Mouse (Mus musculus) intestine, embryonic 15.5 days (tissue): ENCODE results near the gene Iqcd. TPM values are rescaled to one million over a fixed set of nuclear protein-coding genes. Genes with fewer than 3 reads are reported as not detected.

ENCODE experiments used
- ATAC-seq: fragments of 200-750 bp; cut with Nextera tagmentation; 2 replicates; pipeline ENCODE4 v1.8.0; 2017; ENCODE audit warnings: moderate TSS enrichment, moderate library complexity
- H3K27ac ChIP-seq: fragments of 300-500 bp; sonication (generic); 2 replicates; pipeline ENCODE4 v1.5.1; 2015; ENCODE audit warnings: mild to moderate bottlenecking, inconsistent platforms
- H3K27me3 ChIP-seq: fragments of 300-500 bp; sonication (generic); replicated peaks from 2 replicates; pipeline ENCODE4 v1.6.1; 2015; ENCODE audit warnings: inconsistent platforms
- H3K36me3 ChIP-seq: fragments of 300-500 bp; sonication (generic); 2 replicates; pipeline ENCODE4 v1.6.1; 2015; ENCODE audit warnings: inconsistent platforms
- H3K4me1 ChIP-seq: fragments of 300-500 bp; sonication (generic); replicated peaks from 2 replicates; pipeline ENCODE4 v1.6.1; 2015; ENCODE audit warnings: inconsistent platforms
- H3K4me2 ChIP-seq: fragments of 300-500 bp; sonication (generic); replicated peaks from 2 replicates; pipeline ENCODE4 v1.6.1; 2015; ENCODE audit warnings: mild to moderate bottlenecking, inconsistent platforms
- H3K4me3 ChIP-seq: fragments of 300-500 bp; sonication (generic); replicated peaks from 2 replicates; pipeline ENCODE4 v1.5.1; 2015; ENCODE audit warnings: inconsistent platforms
- H3K9ac ChIP-seq: fragments of 300-500 bp; sonication (generic); 2 replicates; pipeline ENCODE4 v1.6.1; 2015; ENCODE audit warnings: inconsistent platforms
- H3K9me3 ChIP-seq: fragments of 300-500 bp; sonication (generic); 2 replicates; pipeline ENCODE4 v1.6.1; 2016; ENCODE audit warnings: inconsistent platforms
- WGBS: fragments of 180-500 bp; shearing (Covaris S2); methylation state at CpG from one replicate; pipeline ENCODE4 v1.1.7; 2015; 5-methylcytosine and 5-hydroxymethylcytosine counted together
- polyA plus RNA-seq: library from polyadenylated mRNA; unstranded; fragments of >200 nt; fragmentation: Nextera tagmentation; extraction: Ambion mirVana; gene quantifications from 2 replicates; pipeline ENCODE4 v1.2.1, GENCODE M21; 2015

Iqcd gene
- polyA plus RNA-seq: 0.28 and 0.40 TPM in 2 replicates

- peak; percentile 98 for ATAC-seq
- H3K9ac ChIP-seq: peak within 1 kb of the TSS; percentile 83
- H3K4me3 ChIP-seq: peak within 1 kb of the TSS; percentile 90
- H3K27me3 ChIP-seq: no peaks in the 10 kb centered on the region
- peak within 1 kb of the TSS; percentile 82 for H3K4me2 ChIP-seq
- peak within 1 kb of the TSS; percentile 77 for H3K27ac ChIP-seq
- H3K4me1 ChIP-seq: peaks cover 31% of the 10 kb centered on the region
- under 1% methylated on average over 35 of the region's 35 CpGs for WGBS
- H3K36me3 ChIP-seq: peaks cover 2% of the 10 kb centered on the region; the same call in 1 of the 2 replicates
- no peaks in the 10 kb centered on the region for H3K9me3 ChIP-seq
These were observed at the start of gene Iqcd, which contains the start of gene Tpcn1 for GRCm38 (mm10) chr5:120588569-120589094. TSS of gene Iqcd (plus strand) at chr5:120589016. TSS of gene Tpcn1 (minus strand) at chr5:120588673.

- Histone ChIP-seq H3K36me3 (peaks cover 13% of the 10 kb centered on the region), H3K4me1 (0 out of 2 replicates have a peak, but pooled peaks cover 3% of the 10 kb centered on the region), H3K27me3 (no peaks in the 10 kb centered on the region), H3K9ac (no peak overlapping the region), H3K27ac (no peak overlapping the region), H3K4me2 (no peak overlapping the region), H3K4me3 (no peak overlapping the region), H3K9me3 (no peaks in the 10 kb centered on the region)
- 69% methylated on average over 11 of the region's 11 CpGs for WGBS
- ATAC-seq: peak; percentile 34; the same call in 1 of the 2 replicates
These were observed 40.5 kb upstream of the Iqcd start for GRCm38 (mm10) chr5:120548236-120548850.

- Histone ChIP-seq H3K36me3 (peaks cover 19% of the 10 kb centered on the region), H3K4me2 (no peak overlapping the region; the same call in 1 of the 2 replicates), H3K9ac (no peak overlapping the region)
These were observed 38.7 kb upstream of the Iqcd start for GRCm38 (mm10) chr5:120550137-120550536.

GRCm38 (mm10) chr5:120550673-120551072 lies 38.1 kb upstream of the Iqcd start:
- H3K27ac ChIP-seq: no peak overlapping the region
- no peaks in the 10 kb centered on the region for H3K9me3 ChIP-seq
- H3K4me1 ChIP-seq: 0 out of 2 replicates have a peak, but pooled peaks cover 3% of the 10 kb centered on the region
- no peaks in the 10 kb centered on the region for H3K27me3 ChIP-seq
- no peak overlapping the region for H3K9ac ChIP-seq
- WGBS: 93% methylated on average over 5 of the region's 5 CpGs
- no peak overlapping the region for H3K4me3 ChIP-seq
- no peak overlapping the region for H3K4me2 ChIP-seq
- no peak for ATAC-seq
- H3K36me3 ChIP-seq: peaks cover 22% of the 10 kb centered on the region

More at GRCm38 (mm10) chr5:120550137-120550536, 38.7 kb upstream of the Iqcd start:
- Histone ChIP-seq H3K4me1 (0 out of 2 replicates have a peak, but pooled peaks cover 3% of the 10 kb centered on the region), H3K27ac (0 out of 2 replicates have a peak overlapping the region, but pooled peaks have one; percentile 27), H3K27me3 (no peaks in the 10 kb centered on the region), H3K4me3 (no peak overlapping the region), H3K9me3 (no peaks in the 10 kb centered on the region)
- ATAC-seq: peak; percentile 79
- WGBS: 64% methylated on average over 5 of the region's 5 CpGs

DNA sequence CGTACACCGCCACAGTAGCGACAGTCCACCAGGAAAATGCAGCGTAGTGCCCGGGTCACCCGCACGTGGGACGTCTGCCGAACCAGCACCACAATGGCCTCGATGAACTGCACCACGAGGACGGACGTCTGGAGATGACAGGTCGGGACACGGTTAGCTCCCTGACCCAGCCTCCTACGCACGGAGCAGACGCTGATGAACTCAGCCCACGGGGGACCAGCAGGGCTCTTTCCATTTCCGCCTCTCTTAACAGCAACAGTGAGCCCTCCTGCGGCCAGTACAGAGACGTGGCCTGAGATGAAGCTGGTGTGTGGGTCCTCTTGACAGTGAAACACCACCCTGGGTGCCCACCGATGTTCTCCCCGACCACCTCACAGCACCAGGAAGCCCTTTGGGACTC lies 32.9 kb upstream of the Iqcd start:
- 90% methylated on average over 24 of the region's 24 CpGs for WGBS
- no peak overlapping the region for H3K4me3 ChIP-seq
- no peaks in the 10 kb centered on the region for H3K9me3 ChIP-seq
- ATAC-seq: no peak
- H3K27ac ChIP-seq: no peak overlapping the region
- peaks cover 32% of the 10 kb centered on the region for H3K36me3 ChIP-seq
- H3K27me3 ChIP-seq: no peaks in the 10 kb centered on the region
- H3K4me1 ChIP-seq: peaks cover 25% of the 10 kb centered on the region
- no peak overlapping the region for H3K9ac ChIP-seq
- no peak overlapping the region for H3K4me2 ChIP-seq

GRCm38 (mm10) chr5:120558041-120558440 lies 30.8 kb upstream of the Iqcd start:
- Histone ChIP-seq H3K9me3 (no peaks in the 10 kb centered on the region), H3K27me3 (no peaks in the 10 kb centered on the region), H3K27ac (no peak overlapping the region), H3K4me1 (peaks cover 41% of the 10 kb centered on the region), H3K4me2 (peak overlapping the region; percentile 63; the same call in 1 of the 2 replicates), H3K4me3 (no peak overlapping the region), H3K36me3 (peaks cover 27% of the 10 kb centered on the region), H3K9ac (no peak overlapping the region)
- WGBS: 68% methylated on average over 8 of the region's 8 CpGs
- ATAC-seq: no peak

GRCm38 (mm10) chr5:120558762-120559161 lies 30.1 kb upstream of the Iqcd start:
- no peak for ATAC-seq
- H3K27ac ChIP-seq: no peak overlapping the region
- no peak overlapping the region for H3K9ac ChIP-seq
- WGBS: 42% methylated on average over 14 of the region's 14 CpGs
- H3K27me3 ChIP-seq: no peaks in the 10 kb centered on the region
- H3K4me3 ChIP-seq: 0 out of 2 replicates have a peak overlapping the region, but pooled peaks have one; percentile 0
- H3K4me1 ChIP-seq: peaks cover 47% of the 10 kb centered on the region
- peak overlapping the region; percentile 63 for H3K4me2 ChIP-seq
- H3K9me3 ChIP-seq: no peaks in the 10 kb centered on the region
- H3K36me3 ChIP-seq: peaks cover 21% of the 10 kb centered on the region

DNA sequence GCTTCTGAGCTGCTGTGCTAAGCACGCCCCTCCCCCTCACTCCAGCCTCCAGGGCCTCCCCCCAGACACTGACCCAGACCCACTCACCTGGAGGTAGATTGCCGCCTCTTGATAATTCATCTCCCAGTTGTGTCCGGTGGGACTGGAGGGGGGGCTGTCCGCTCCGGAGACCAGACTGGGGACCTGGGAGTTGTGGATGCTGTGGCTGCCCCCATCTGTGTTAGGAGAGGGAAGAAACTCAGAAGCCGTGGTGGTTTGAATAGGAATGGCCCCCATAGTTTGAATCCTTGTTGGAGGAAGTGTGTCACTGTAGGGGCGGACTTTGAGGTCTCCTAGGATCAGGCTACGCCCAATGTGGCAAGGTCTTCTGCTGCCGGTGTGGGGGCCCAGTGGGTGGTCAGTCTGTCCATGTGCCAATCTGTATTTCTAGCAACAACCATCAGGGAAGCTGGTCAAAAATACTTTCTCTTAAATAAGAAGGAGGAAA lies 28.6 kb upstream of the Iqcd start:
- peaks cover 53% of the 10 kb centered on the region for H3K4me1 ChIP-seq
- H3K4me2 ChIP-seq: peak overlapping the region; percentile 63
- 39% methylated on average over 9 of the region's 9 CpGs for WGBS
- 0 out of 2 replicates have a peak overlapping the region, but pooled peaks have one; percentile 2 for H3K9ac ChIP-seq
- H3K9me3 ChIP-seq: no peaks in the 10 kb centered on the region
- H3K27ac ChIP-seq: peak overlapping the region; percentile 86
- H3K27me3 ChIP-seq: no peaks in the 10 kb centered on the region
- H3K36me3 ChIP-seq: peaks cover 13% of the 10 kb centered on the region
- peak; percentile 21; the same call in 1 of the 2 replicates for ATAC-seq
- H3K4me3 ChIP-seq: peak overlapping the region; percentile 22

DNA sequence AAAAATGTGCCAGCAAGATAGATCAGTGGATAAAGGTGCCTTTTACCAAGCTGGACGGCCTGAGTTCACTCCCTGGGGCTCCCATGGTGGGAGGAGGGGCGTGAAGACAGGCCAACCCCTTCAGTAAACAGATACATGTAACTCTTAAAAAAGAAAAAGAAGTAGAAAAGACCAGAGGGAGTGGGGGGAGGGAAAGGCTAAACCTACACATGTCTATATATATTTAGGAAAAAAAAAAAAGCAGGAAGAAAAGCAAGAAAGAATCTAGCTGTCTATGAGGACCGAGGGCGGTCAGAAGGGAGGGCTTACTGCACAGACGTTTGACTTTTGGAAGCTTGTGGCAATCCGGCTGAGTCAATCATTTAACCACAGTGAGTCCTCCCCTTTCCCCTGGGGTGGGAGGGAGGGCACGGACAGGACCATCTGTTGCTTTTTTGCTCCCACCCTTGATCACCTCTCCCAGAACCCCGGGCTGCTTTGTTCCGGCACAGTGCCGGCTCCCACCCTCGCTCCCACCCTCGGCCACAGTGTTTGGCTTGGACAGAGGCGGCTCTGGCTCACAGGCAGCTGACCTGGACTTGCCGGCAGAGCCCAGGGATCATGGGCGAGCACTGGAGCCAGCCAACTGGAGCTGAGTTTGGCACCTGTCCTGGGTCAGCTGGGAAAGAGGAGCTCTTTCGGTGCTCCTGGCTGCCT lies 28.1 kb upstream of the Iqcd start:
- WGBS: 4% methylated on average over 16 of the region's 16 CpGs
- peak; percentile 42 for ATAC-seq
- Histone ChIP-seq H3K36me3 (peaks cover 10% of the 10 kb centered on the region), H3K27me3 (no peaks in the 10 kb centered on the region), H3K4me1 (peaks cover 59% of the 10 kb centered on the region), H3K4me3 (peak overlapping the region; percentile 22), H3K27ac (peak overlapping the region; percentile 86), H3K9ac (0 out of 2 replicates have a peak overlapping the region, but pooled peaks have one; percentile 2), H3K4me2 (peak overlapping the region; percentile 63), H3K9me3 (no peaks in the 10 kb centered on the region)

DNA sequence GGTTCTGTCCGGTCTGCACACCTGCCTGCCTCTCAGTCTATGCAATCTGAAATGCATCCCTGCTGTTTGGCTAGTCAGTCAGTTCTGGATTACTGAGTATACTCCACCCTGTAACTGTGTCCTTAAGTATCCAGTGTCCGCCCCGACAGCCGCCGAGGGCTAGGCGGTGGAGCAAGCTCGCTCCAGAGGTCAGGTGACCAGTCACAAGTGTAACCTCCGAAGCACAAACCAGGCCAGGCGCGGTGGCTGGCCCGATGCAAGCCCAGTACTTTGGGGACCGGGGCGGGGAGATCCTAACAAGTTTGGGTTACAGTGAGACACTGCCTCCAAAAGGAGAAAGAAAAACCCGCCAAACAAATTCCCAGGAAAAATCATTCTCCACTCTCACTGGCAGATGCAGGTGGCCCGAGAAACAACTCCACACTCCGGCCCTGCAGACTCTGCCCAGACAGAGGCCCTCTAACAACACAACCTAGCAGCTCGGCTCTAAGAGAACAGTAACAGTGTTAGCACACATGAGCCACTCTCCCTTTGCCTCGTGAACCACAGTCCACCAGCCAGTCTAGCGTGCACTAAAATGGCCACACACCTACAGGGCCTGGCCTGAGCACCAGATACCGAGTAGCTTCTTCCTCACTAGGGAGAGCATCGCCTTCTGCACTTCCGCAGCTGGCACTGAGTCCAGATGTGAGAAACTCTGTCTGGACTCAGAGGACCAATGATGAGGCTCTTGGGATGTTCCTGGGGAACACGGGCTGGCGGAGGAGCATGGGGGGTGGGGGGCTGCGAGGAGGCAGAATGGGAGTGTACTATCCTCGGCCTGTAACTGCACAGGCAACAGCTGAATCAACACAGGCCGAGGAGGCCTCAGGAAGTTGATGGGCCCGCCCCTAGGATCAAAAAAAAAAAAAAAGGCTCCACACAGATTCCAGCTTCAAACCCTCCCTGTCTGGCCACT lies 25.6 kb upstream of the Iqcd start:
- H3K9ac ChIP-seq: peak overlapping the region; percentile 23
- peak; percentile 75 for ATAC-seq
- peaks cover 80% of the 10 kb centered on the region for H3K4me1 ChIP-seq
- H3K27ac ChIP-seq: peak overlapping the region; percentile 89
- H3K36me3 ChIP-seq: no peaks in the 10 kb centered on the region
- no peak overlapping the region for H3K4me3 ChIP-seq
- H3K9me3 ChIP-seq: no peaks in the 10 kb centered on the region
- peak overlapping the region; percentile 36 for H3K4me2 ChIP-seq
- WGBS: 30% methylated on average over 28 of the region's 28 CpGs
- H3K27me3 ChIP-seq: no peaks in the 10 kb centered on the region

GRCm38 (mm10) chr5:120563914-120564311 lies 24.9 kb upstream of the Iqcd start:
- Histone ChIP-seq H3K4me1 (peaks cover 81% of the 10 kb centered on the region), H3K4me2 (peak overlapping the region; percentile 36; the same call in 1 of the 2 replicates), H3K27me3 (no peaks in the 10 kb centered on the region), H3K9ac (no peak overlapping the region), H3K27ac (peak overlapping the region; percentile 89), H3K4me3 (no peak overlapping the region), H3K36me3 (no peaks in the 10 kb centered on the region), H3K9me3 (no peaks in the 10 kb centered on the region)
- ATAC-seq: no peak
- 15% methylated on average over 4 of the region's 4 CpGs for WGBS
